Mouse (Mus musculus) heart, postnatal 0 days (tissue): ENCODE measurements at regions not wholly inside any gene's neighbourhood (a gene's known extent, or its start where the extent isn't known, plus 50 kb on each side); places are given as distances from the start of the nearest gene placed in this dataset.
A peak's percentile ranks its signal among the peaks of the same experiment; 100 is the strongest.

Source experiments
- CTCF ChIP-seq: IDR thresholded peaks from 2 replicates; pipeline ENCODE4 v1.5.1; 2016; ENCODE audit warnings: antibody characterized with exemption, control low read depth, low read depth
- EP300 ChIP-seq: IDR thresholded peaks from 2 replicates; pipeline ENCODE4 v1.6.1; 2016; ENCODE audit warnings: antibody characterized with exemption, low read depth

- peak; percentile 52 for TF ChIP-seq CTCF
- TF ChIP-seq EP300: no peak
Observed at GRCm38 (mm10) chr9:97162465-97162864, 51.5 kb upstream of the Slc25a36 start.
